Mouse (Mus musculus) natural killer cell, adult 2 months (primary cell): ENCODE data around the gene Phlda1.

ENCODE experiments used
- DNase-seq, 2 experiments: peaks; one replicate each; pipeline ENCODE4 v3.0.0; 2022; ENCODE audit warnings: low spot score in 2 of 2

The Phlda1 gene

GRCm38 (mm10) chr10:111527057-111527456 lies 21.0 kb downstream of the Phlda1 start:
- no peak for DNase-seq

GRCm38 (mm10) chr10:111527613-111528012 lies 21.5 kb downstream of the Phlda1 start:
- no peak for DNase-seq

GRCm38 (mm10) chr10:111528283-111528682 lies 22.2 kb downstream of the Phlda1 start:
- no peak for DNase-seq

GRCm38 (mm10) chr10:111530398-111530797 lies 24.3 kb downstream of the Phlda1 start:
- DNase-seq: no peak

- no peak for DNase-seq
These were observed 28.6 kb downstream of the Phlda1 start for GRCm38 (mm10) chr10:111534691-111535090.

- DNase-seq: no peak
These were observed 31.3 kb downstream of the Phlda1 start for GRCm38 (mm10) chr10:111537410-111537809.

- no peak for DNase-seq
These were observed 33.7 kb downstream of the Phlda1 start for GRCm38 (mm10) chr10:111539724-111540324.

GRCm38 (mm10) chr10:111540678-111541077 lies 34.6 kb downstream of the Phlda1 start:
- no peak for DNase-seq

- DNase-seq: no peak
These were observed 37.0 kb downstream of the Phlda1 start for GRCm38 (mm10) chr10:111543106-111543505.

GRCm38 (mm10) chr10:111543781-111544260 lies 37.7 kb downstream of the Phlda1 start:
- no peak for DNase-seq

- DNase-seq: no peak
These were observed 38.2 kb downstream of the Phlda1 start for GRCm38 (mm10) chr10:111544311-111544710.

- no peak for DNase-seq
These were observed 39.6 kb downstream of the Phlda1 start for GRCm38 (mm10) chr10:111545648-111546047.

GRCm38 (mm10) chr10:111547881-111548372 lies 41.8 kb downstream of the Phlda1 start:
- DNase-seq: no peak

- DNase-seq: no peak
These were observed 44.1 kb downstream of the Phlda1 start for GRCm38 (mm10) chr10:111550075-111550695.

GRCm38 (mm10) chr10:111553695-111554094 lies 47.6 kb downstream of the Phlda1 start:
- DNase-seq: no peak

- peak in 1 of 2 experiments; percentile 30 for DNase-seq
These were observed 48.6 kb downstream of the Phlda1 start for GRCm38 (mm10) chr10:111554651-111555050.

GRCm38 (mm10) chr10:111558211-111558610 lies 52.1 kb downstream of the Phlda1 start:
- DNase-seq: no peak
